Mouse (Mus musculus) lung, embryonic 14.5 days (tissue): ENCODE results near the gene Ago4. TPM values are rescaled to one million over a fixed set of nuclear protein-coding genes. Genes with fewer than 3 reads are reported as not detected.
A peak's percentile ranks its signal among the peaks of the same experiment; 100 is the strongest.

Source experiments
- ATAC-seq: fragments of 200-750 bp; cut with Nextera tagmentation; 2 replicates; pipeline ENCODE4 v1.8.0; 2017; ENCODE audit warnings: mild to moderate bottlenecking, moderate TSS enrichment, moderate library complexity; ENCODE audit not compliant: insufficient read depth
- DNase-seq: peaks from one replicate; pipeline ENCODE4 v3.0.0-alpha.2; 2015
- H3K27ac ChIP-seq: fragments of 300-500 bp; sonication (generic); 2 replicates; pipeline ENCODE4 v1.5.1; 2014; ENCODE audit warnings: low read depth, mild to moderate bottlenecking, moderate library complexity
- H3K27me3 ChIP-seq: fragments of 300-500 bp; sonication (generic); 2 replicates; pipeline ENCODE4 v1.6.1; 2014; ENCODE audit warnings: low read length, control low read depth; ENCODE audit not compliant: insufficient read depth
- H3K36me3 ChIP-seq: fragments of 300-500 bp; sonication (generic); 2 replicates; pipeline ENCODE4 v1.6.1; 2014; ENCODE audit warnings: control low read depth; ENCODE audit not compliant: insufficient read depth
- H3K4me1 ChIP-seq: fragments of 300-500 bp; sonication (generic); 2 replicates; pipeline ENCODE4 v1.6.1; 2014; ENCODE audit warnings: antibody characterized with exemption, control low read depth; ENCODE audit not compliant: insufficient read depth
- H3K4me2 ChIP-seq: fragments of 300-500 bp; sonication (generic); 2 replicates; pipeline ENCODE4 v1.6.1; 2014; ENCODE audit warnings: mild to moderate bottlenecking
- H3K4me3 ChIP-seq: fragments of 300-500 bp; sonication (generic); 2 replicates; pipeline ENCODE4 v1.5.1; 2014; ENCODE audit warnings: low read depth, low read length
- H3K9ac ChIP-seq: fragments of 300-500 bp; sonication (generic); 2 replicates; pipeline ENCODE4 v1.6.1; 2014
- H3K9me3 ChIP-seq: fragments of 300-500 bp; sonication (generic); 2 replicates; pipeline ENCODE4 v1.6.1; 2016; ENCODE audit warnings: low read depth, low read length, control low read depth
- CTCF ChIP-seq: IDR thresholded peaks from 2 replicates; pipeline ENCODE4 v1.5.1; 2016; ENCODE audit warnings: antibody characterized with exemption, low read depth
- WGBS: fragments of 180-500 bp; shearing (Covaris S2); extraction: QIAGEN DNeasy Blood & Tissue Kit; methylation state at CpG from one replicate; pipeline ENCODE4 v1.1.7; 2014; 5-methylcytosine and 5-hydroxymethylcytosine counted together
- polyA plus RNA-seq: library from polyadenylated mRNA; unstranded; fragments of >200 nt; fragmentation: Nextera tagmentation; extraction: Ambion mirVana; gene quantifications from 2 replicates; pipeline ENCODE4 v1.2.1, GENCODE M21; 2014

The Ago4 gene
- polyA plus RNA-seq, 1 experiment from 2014 or later, result 3.5 TPM

- Histone ChIP-seq H3K4me1 (0 out of 2 replicates have a peak, but pooled peaks cover 2% of the 10 kb centered on the region), H3K9me3 (no peaks in the 10 kb centered on the region), H3K4me2 (0 out of 2 replicates have a peak overlapping the region, but pooled peaks have one; percentile 2), H3K27me3 (no peaks in the 10 kb centered on the region), H3K9ac (no peak overlapping the region), H3K4me3 (no peak overlapping the region), H3K27ac (no peak overlapping the region), H3K36me3 (no peaks in the 10 kb centered on the region)
- DNase-seq (peak; percentile 72), ATAC-seq (peak; percentile 52)
- no peak for TF ChIP-seq CTCF
- 52% methylated on average over 6 of the region's 6 CpGs for WGBS
Measured at GRCm38 (mm10) chr4:126502141-126502976, 30.9 kb downstream of the Ago4 start.

GRCm38 (mm10) chr4:126498601-126499000 is 34.7 kb downstream of the Ago4 start:
- Histone ChIP-seq H3K27ac (no peak overlapping the region), H3K4me3 (no peak overlapping the region), H3K9ac (no peak overlapping the region), H3K27me3 (no peaks in the 10 kb centered on the region), H3K36me3 (no peaks in the 10 kb centered on the region), H3K4me1 (peaks cover 8% of the 10 kb centered on the region; the same call in 1 of the 2 replicates), H3K4me2 (no peak overlapping the region), H3K9me3 (no peaks in the 10 kb centered on the region)
- ATAC-seq (no peak), DNase-seq (no peak)
- WGBS, result 78% methylated on average over 1 of the region's 1 CpGs
- TF ChIP-seq CTCF, result no peak

GRCm38 (mm10) chr4:126496963-126497362 is 36.3 kb downstream of the Ago4 start:
- no peak overlapping the region for H3K4me3 ChIP-seq

GRCm38 (mm10) chr4:126495942-126496790 is 37.1 kb downstream of the Ago4 start:
- H3K27ac ChIP-seq, result peak overlapping the region; percentile 87
- 0 out of 2 replicates have a peak overlapping the region, but pooled peaks have one; percentile 18 for H3K4me2 ChIP-seq
- H3K9ac ChIP-seq, result no peak overlapping the region
- ATAC-seq (peak; percentile 89), DNase-seq (peak; percentile 91)
- no peaks in the 10 kb centered on the region for H3K9me3 ChIP-seq
- H3K27me3 ChIP-seq, result no peaks in the 10 kb centered on the region
- no peak overlapping the region for H3K4me3 ChIP-seq
- WGBS, result 45% methylated on average over 5 of the region's 5 CpGs
- no peak for TF ChIP-seq CTCF
- H3K4me1 ChIP-seq, result peaks cover 6% of the 10 kb centered on the region; the same call in 1 of the 2 replicates
- H3K36me3 ChIP-seq, result no peaks in the 10 kb centered on the region

More at GRCm38 (mm10) chr4:126496963-126497362, 36.3 kb downstream of the Ago4 start:
- peak overlapping the region; percentile 87 for H3K27ac ChIP-seq
- H3K4me1 ChIP-seq, result peaks cover 6% of the 10 kb centered on the region; the same call in 1 of the 2 replicates
- H3K36me3 ChIP-seq, result no peaks in the 10 kb centered on the region
- no peaks in the 10 kb centered on the region for H3K9me3 ChIP-seq
- 66% methylated on average over 2 of the region's 2 CpGs for WGBS
- H3K27me3 ChIP-seq, result no peaks in the 10 kb centered on the region
- H3K4me2 ChIP-seq, result no peak overlapping the region
- H3K9ac ChIP-seq, result no peak overlapping the region
- DNase-seq (no peak), ATAC-seq (no peak)
- no peak for TF ChIP-seq CTCF

GRCm38 (mm10) chr4:126495453-126495852 is 37.8 kb downstream of the Ago4 start:
- no peak overlapping the region for H3K9ac ChIP-seq
- no peaks in the 10 kb centered on the region for H3K27me3 ChIP-seq
- peaks cover 6% of the 10 kb centered on the region; the same call in 1 of the 2 replicates for H3K4me1 ChIP-seq
- DNase-seq (peak; percentile 68), ATAC-seq (peak; percentile 81)
- no peaks in the 10 kb centered on the region for H3K36me3 ChIP-seq
- peak overlapping the region; percentile 81 for H3K27ac ChIP-seq
- H3K4me2 ChIP-seq, result 0 out of 2 replicates have a peak overlapping the region, but pooled peaks have one; percentile 18
- 30% methylated on average over 5 of the region's 5 CpGs for WGBS
- TF ChIP-seq CTCF, result no peak
- H3K4me3 ChIP-seq, result no peak overlapping the region
- no peaks in the 10 kb centered on the region for H3K9me3 ChIP-seq

GRCm38 (mm10) chr4:126493416-126493815 is 39.9 kb downstream of the Ago4 start:
- TF ChIP-seq CTCF, result no peak
- H3K27ac ChIP-seq, result no peak overlapping the region
- DNase-seq (no peak), ATAC-seq (no peak)
- 76% methylated on average over 4 of the region's 4 CpGs for WGBS
- no peak overlapping the region for H3K4me3 ChIP-seq
- H3K9me3 ChIP-seq, result no peaks in the 10 kb centered on the region
- no peaks in the 10 kb centered on the region for H3K27me3 ChIP-seq
- peaks cover 6% of the 10 kb centered on the region; the same call in 1 of the 2 replicates for H3K4me1 ChIP-seq
- no peak overlapping the region for H3K9ac ChIP-seq
- H3K4me2 ChIP-seq, result no peak overlapping the region
- no peaks in the 10 kb centered on the region for H3K36me3 ChIP-seq
